Mouse (Mus musculus) kidney, postnatal 0 days (tissue): ENCODE measurements at regions not wholly inside any gene's neighbourhood (a gene's known extent, or its start where the extent isn't known, plus 50 kb on each side); places are given as distances from the start of the nearest gene placed in this dataset.
A peak's percentile ranks its signal among the peaks of the same experiment; 100 is the strongest.

Experiments
- ATAC-seq: fragments of 200-750 bp; cut with Nextera tagmentation; replicated peaks from 2 replicates; pipeline ENCODE4 v1.8.0; 2017; ENCODE audit warnings: low read depth, moderate number of reproducible peaks, moderate TSS enrichment, moderate library complexity; ENCODE audit not compliant: low FRiP score
- DNase-seq: peaks from one replicate; pipeline ENCODE4 v3.0.0-alpha.2; 2016; ENCODE audit warnings: low spot score
- H3K27ac ChIP-seq: fragments of 300-500 bp; sonication (generic); 2 replicates; pipeline ENCODE4 v1.5.1; 2014; ENCODE audit warnings: mild to moderate bottlenecking
- H3K27me3 ChIP-seq: fragments of 300-500 bp; sonication (generic); 2 replicates; pipeline ENCODE4 v1.6.1; 2014; ENCODE audit warnings: low read length, mixed read lengths; ENCODE audit not compliant: insufficient read depth
- H3K36me3 ChIP-seq: fragments of 300-500 bp; sonication (generic); 2 replicates; pipeline ENCODE4 v1.6.1; 2014; ENCODE audit warnings: low read length, mixed read lengths; ENCODE audit not compliant: insufficient read depth
- H3K4me1 ChIP-seq: fragments of 300-500 bp; sonication (generic); replicated peaks from 2 replicates; pipeline ENCODE4 v1.6.1; 2014; ENCODE audit warnings: antibody characterized with exemption, low read length, mixed read lengths; ENCODE audit not compliant: insufficient read depth
- H3K4me2 ChIP-seq: fragments of 300-500 bp; sonication (generic); 2 replicates; pipeline ENCODE4 v1.6.1; 2014; ENCODE audit warnings: mild to moderate bottlenecking, low read length, moderate library complexity, mixed read lengths
- H3K4me3 ChIP-seq: fragments of 300-500 bp; sonication (generic); replicated peaks from 2 replicates; pipeline ENCODE4 v1.5.1; 2014; ENCODE audit warnings: low read depth, low read length
- H3K9ac ChIP-seq: fragments of 300-500 bp; sonication (generic); 2 replicates; pipeline ENCODE4 v1.6.1; 2014; ENCODE audit warnings: low read depth, low read length
- H3K9me3 ChIP-seq: fragments of 300-500 bp; sonication (generic); replicated peaks from 2 replicates; pipeline ENCODE4 v1.6.1; 2016; ENCODE audit warnings: low read length, inconsistent platforms, mixed read lengths
- CTCF ChIP-seq: IDR thresholded peaks from 2 replicates; pipeline ENCODE4 v1.5.1; 2016; ENCODE audit warnings: antibody characterized with exemption, low read depth, mild to moderate bottlenecking, moderate library complexity
- WGBS: fragments of 180-500 bp; shearing (Covaris S2); extraction: QIAGEN DNeasy Blood & Tissue Kit; methylation state at CpG from one replicate; pipeline ENCODE4 v1.1.7; 2014; 5-methylcytosine and 5-hydroxymethylcytosine counted together

DNA sequence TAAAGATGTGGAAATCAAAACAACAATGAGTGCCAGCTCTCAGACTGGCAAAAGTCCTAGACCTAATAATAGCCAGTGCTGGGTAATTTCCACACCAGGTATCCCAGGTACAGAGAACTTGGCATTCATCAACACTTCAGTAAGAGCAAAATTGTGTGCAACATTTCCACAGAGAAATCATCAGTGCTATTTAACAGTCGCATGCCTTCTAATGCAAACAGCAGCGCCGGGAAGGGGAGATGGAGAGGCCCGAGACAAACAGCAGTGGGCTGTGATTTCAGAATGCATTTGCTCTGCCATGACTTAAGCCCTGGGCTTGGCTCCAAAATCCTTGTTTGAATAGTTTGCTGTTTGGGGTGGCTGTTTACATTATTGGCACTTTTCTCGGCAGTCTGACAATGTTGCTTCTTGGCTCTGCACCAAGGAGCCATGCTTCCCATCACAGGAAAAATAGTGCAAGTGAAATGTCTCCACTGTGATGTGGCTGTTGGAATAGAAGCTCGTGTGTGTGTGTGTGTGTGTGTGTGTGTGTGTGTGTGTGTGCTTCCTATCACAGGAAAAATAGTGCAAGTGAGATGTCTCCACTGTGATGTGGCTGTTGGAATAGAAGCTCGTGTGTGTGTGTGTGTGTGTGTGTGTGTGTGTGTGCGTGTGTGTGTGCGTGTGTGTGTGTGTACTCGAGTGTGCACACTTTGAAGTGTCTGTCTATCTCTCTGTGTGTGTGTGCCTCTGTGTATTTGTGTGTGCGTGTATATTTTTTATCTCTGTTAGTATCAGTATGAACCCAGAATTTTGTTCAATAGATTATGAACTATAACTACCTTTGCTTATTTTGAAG is 190.1 kb upstream of the Cdyl start:
- H3K9ac ChIP-seq, result no peak overlapping the region
- H3K4me3 ChIP-seq, result no peak overlapping the region
- 65% methylated on average over 11 of the region's 11 CpGs for WGBS
- no peak for ATAC-seq
- no peaks in the 10 kb centered on the region for H3K9me3 ChIP-seq
- no peak overlapping the region for H3K4me2 ChIP-seq
- no peaks in the 10 kb centered on the region for H3K36me3 ChIP-seq
- H3K27me3 ChIP-seq, result no peaks in the 10 kb centered on the region
- no peaks in the 10 kb centered on the region for H3K4me1 ChIP-seq
- no peak overlapping the region for H3K27ac ChIP-seq
- DNase-seq, result peak; percentile 50
- no peak for TF ChIP-seq CTCF

DNA sequence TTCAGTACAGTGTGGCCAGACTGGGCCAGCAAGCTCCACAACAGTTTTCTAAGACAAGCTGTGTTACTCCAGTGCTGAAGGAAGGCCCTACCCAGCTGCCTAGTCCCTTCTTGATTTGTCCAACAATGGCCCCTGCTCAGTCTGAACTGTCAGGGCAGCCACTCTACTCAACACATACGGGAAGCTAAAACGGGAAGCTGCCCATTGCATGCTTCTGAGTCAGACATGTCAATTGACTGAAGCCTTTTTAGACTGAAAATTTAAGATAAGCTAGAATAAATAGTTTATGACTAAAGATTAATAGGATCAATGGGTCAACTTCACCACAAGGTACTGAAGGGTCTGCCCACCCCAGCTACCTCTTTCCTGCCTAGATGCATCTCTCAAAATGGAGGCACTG is 181.4 kb upstream of the Cdyl start:
- DNase-seq (no peak), ATAC-seq (no peak)
- WGBS, result 93% methylated on average over 2 of the region's 2 CpGs
- no peaks in the 10 kb centered on the region for H3K4me1 ChIP-seq
- no peaks in the 10 kb centered on the region for H3K36me3 ChIP-seq
- H3K27ac ChIP-seq, result no peak overlapping the region
- H3K9me3 ChIP-seq, result no peaks in the 10 kb centered on the region
- H3K27me3 ChIP-seq, result no peaks in the 10 kb centered on the region
- H3K9ac ChIP-seq, result no peak overlapping the region
- no peak for TF ChIP-seq CTCF
- H3K4me3 ChIP-seq, result no peak overlapping the region
- no peak overlapping the region for H3K4me2 ChIP-seq

DNA sequence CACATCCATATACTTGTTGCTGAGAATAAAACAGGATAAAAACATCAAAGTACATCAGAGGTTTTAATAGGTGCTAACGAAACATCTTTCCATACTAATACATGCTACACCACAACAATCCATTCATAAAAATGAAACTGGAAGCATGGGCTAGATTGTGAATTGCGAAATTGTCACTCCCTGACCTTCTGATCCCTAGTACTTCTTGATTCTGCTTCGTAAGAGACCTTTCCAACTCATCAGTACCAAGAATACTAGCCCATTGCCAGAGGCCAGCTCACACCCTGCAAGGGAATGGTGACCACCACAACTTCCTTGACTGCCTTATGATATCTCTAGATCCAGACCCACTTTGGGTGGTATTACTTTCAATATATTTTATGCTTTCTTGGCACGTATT is 177.3 kb upstream of the Cdyl start:
- no peak overlapping the region for H3K27ac ChIP-seq
- H3K4me1 ChIP-seq, result no peaks in the 10 kb centered on the region
- no peak for TF ChIP-seq CTCF
- H3K9ac ChIP-seq, result no peak overlapping the region
- H3K4me3 ChIP-seq, result no peak overlapping the region
- H3K27me3 ChIP-seq, result no peaks in the 10 kb centered on the region
- no peak for DNase-seq
- ATAC-seq, result no peak
- H3K36me3 ChIP-seq, result no peaks in the 10 kb centered on the region
- 89% methylated on average over 4 of the region's 4 CpGs for WGBS
- no peaks in the 10 kb centered on the region for H3K9me3 ChIP-seq
- no peak overlapping the region for H3K4me2 ChIP-seq

DNA sequence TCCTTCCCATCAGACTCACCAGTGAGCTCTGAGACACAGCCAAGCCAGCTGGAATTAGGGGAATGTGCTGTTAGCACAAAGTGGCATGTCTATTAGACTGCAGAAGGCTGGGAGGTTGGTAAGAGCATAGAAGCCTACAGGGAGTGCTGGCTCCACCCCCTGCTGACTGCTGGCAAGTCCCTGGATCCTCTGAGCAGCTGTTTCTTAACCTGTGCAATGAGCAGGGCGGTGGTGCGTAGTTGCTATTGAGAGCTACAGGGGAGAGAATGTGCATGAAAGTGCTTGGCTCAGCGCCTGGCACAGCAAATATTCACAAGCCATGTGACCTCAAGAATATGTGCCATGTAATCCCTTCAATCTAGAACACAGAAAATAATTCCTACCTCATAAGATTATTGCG is 173.5 kb upstream of the Cdyl start:
- Histone ChIP-seq H3K4me1 (no peaks in the 10 kb centered on the region), H3K4me2 (no peak overlapping the region), H3K9ac (no peak overlapping the region), H3K4me3 (no peak overlapping the region), H3K9me3 (no peaks in the 10 kb centered on the region), H3K36me3 (no peaks in the 10 kb centered on the region), H3K27me3 (no peaks in the 10 kb centered on the region), H3K27ac (no peak overlapping the region)
- TF ChIP-seq CTCF, result no peak
- WGBS, result 86% methylated on average over 4 of the region's 4 CpGs
- ATAC-seq (peak; percentile 79), DNase-seq (peak; percentile 34)

DNA sequence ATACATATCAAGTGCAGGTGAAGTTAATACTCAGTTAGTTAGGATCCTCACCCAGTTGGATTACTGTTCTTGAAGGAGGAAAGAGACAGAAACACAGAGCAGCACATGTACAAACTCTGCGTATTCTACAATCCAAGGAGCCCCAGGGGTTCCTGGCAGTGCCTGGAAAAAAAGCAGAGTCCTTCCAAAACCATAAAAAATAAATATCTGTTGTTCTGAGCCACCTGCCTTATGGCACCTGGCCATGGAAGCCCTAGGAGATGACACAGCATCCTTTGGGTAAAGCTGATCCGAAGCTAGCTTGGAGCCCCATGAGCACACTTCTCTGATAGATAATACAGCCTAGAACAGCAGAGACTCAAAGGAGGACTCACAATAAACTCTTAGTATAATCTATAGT is 159.9 kb upstream of the Cdyl start:
- Histone ChIP-seq H3K27ac (no peak overlapping the region), H3K27me3 (no peaks in the 10 kb centered on the region), H3K4me1 (no peaks in the 10 kb centered on the region), H3K9ac (no peak overlapping the region), H3K36me3 (no peaks in the 10 kb centered on the region), H3K4me2 (no peak overlapping the region), H3K9me3 (no peaks in the 10 kb centered on the region), H3K4me3 (no peak overlapping the region)
- TF ChIP-seq CTCF, result no peak
- 95% methylated on average over 2 of the region's 2 CpGs for WGBS
- ATAC-seq (no peak), DNase-seq (no peak)

DNA sequence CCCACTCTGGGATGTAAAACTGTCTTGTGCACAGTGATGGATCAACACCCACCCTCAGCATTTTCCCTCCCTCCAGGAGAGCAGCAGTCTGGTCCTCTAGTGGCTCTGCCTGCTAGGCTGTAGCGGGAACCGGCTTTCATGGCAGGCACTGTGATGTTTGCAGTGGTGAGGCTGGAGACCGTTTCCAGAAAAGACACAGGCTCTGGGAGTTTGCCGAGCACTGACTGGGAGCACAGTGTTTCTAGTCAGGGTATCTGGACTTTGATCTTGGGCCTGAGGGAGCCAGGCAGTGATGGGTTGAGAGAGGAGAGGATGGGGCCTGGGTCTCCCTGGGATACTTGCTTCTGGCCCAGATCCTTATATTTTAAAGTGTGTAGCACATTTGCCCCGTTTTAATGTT is 158.7 kb upstream of the Cdyl start:
- Histone ChIP-seq H3K9me3 (no peaks in the 10 kb centered on the region), H3K27ac (no peak overlapping the region), H3K36me3 (no peaks in the 10 kb centered on the region), H3K9ac (no peak overlapping the region), H3K27me3 (no peaks in the 10 kb centered on the region), H3K4me1 (no peaks in the 10 kb centered on the region), H3K4me3 (no peak overlapping the region), H3K4me2 (no peak overlapping the region)
- no peak for DNase-seq
- 41% methylated on average over 5 of the region's 5 CpGs for WGBS
- no peak for TF ChIP-seq CTCF
- ATAC-seq, result no peak
